Mouse (Mus musculus) CH12F3 (cell line): ENCODE measurements around the gene Gabrr3.

Experiments
- in situ Hi-C: fragments of 300-500 bp; cut with MboI; formaldehyde crosslinking; loops from 2 replicates; pipeline ENCODE4 v1.14.3; 2020; ENCODE audit warnings: low sequenced_read_pairs

Gene Gabrr3

DNA sequence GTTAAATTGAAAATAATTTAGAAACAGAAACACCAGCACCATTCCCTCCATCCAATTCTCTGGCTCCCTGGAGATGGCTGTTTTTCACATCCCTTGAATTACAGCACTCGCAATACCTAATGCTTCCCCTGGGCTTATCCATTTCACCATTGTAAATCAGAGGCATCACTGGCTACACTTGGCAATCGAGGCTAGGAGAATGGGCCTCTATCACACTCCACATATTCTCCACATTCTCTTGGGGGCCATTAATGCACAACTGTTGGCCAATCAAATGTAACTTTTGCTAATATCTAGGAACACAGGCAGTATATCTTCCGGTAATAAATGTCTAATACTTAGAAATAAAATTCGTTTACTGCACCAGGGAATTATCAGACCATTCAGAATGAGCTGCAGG, 56.4 kb downstream of the Gabrr3 start:
- in situ Hi-C loops, result no loop called here

GRCm38 (mm10) chr16:59463973-59464372, 56.8 kb downstream of the Gabrr3 start:
- in situ Hi-C loops, result no loop called here

DNA sequence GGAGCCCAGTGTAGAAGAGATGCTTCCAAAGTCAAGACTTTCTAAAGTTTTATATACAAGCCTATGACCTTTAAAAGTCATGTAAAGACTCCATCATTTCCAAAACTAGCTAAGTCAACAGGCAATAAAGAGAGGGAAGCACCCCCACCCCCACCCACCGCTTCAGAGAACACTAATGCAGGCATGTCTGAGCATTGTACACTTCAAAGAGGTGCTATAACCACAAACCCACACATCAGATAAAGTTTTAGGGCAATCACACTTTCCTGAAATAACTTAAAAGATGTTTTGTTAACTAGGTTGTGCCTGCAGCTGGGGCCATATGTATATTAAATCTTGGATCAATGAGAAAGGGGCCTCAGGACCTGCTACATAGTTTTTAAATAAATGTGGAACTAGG, 62.7 kb downstream of the Gabrr3 start:
- in situ Hi-C loops, result loop anchor here (10.0 kb wide), 1 partner anchor 145 kb away; no protein-coding TSS in a partner anchor

DNA sequence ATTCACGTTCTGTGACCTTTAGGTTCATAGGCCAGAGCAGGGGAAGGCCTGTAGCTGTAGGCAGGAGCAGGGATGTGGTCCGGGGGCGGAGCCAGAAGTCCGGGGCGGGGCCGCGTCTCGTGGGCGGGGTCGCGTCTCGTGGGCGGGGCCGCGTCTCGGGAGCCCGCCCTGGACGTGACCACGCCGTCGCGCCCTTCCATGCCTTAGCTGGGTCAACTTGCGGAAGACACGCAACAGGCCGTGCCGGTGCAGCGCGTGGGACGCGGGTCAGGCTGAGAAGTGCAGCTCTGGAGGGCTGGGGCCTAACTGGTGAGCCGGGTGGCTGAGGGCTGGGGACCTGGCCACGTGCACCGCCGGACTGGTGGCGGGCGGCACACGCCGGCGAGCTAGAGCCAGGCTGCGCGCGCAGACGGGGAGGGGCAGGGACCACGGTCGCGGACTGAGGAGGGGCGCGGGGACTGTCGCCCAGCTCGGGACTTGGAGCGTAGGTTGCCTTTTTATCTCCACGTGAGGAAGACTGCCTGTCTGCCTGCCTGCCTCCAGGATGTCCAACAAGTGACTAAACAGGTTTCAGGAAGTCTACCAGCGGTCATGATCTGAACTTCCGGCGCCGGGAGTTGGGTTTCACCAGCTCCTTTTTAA, 64.6 kb downstream of the Gabrr3 start, which contains the start of gene Riox2:
Gene Riox2 (plus strand): TSS at position 139 of the 642 bp plus-strand sequence.
- in situ Hi-C loops, result loop anchor here (10.0 kb wide), 1 partner anchor 143 kb away; no protein-coding TSS in a partner anchor

DNA sequence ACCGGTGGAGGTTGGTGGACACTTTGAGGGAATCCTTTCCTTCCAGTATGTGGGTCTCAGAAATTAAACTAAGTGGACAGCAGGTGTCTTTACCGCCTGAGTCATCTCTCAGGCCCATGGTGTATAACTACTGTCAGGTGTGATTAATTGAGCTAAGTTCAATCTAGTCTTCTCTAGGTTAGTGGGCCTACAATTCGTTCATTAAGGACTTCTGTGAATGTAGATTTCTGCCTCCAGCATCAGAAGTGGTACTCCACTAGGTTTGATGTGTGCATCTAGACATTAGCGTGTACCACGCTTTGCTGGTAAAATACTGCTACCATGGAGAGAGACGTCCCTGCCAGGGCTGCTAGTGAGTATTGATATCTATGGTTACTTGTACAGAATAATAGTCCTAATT, 65.4 kb downstream of the Gabrr3 start:
- in situ Hi-C loops, result loop anchor here (10.0 kb wide), 1 partner anchor 142 kb away; no protein-coding TSS in a partner anchor

DNA sequence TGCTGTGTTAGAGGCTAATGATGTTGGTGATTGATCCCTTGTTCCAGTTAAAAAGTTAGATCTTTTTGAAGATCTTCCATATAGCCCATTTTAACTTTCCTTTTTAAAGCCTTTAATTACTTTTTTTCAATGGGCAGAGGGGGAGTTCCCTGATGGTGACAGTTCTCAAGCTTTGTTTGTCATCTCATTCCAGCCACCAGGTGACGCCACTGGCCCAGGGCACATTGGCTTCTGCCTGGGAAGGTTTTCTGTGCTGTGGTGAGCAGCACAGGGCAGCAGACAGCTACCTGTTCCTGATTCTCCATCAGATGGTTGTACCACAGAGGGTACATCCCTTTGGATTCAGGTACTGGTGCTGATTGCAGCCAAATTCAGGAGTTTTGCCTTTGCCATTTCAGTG, 67.7 kb downstream of the Gabrr3 start:
- in situ Hi-C loops, result loop anchor here (10.0 kb wide), 1 partner anchor 140 kb away; no protein-coding TSS in a partner anchor

GRCm38 (mm10) chr16:59477955-59478354, 70.8 kb downstream of the Gabrr3 start:
- in situ Hi-C loops, result loop anchor here (10.0 kb wide), 1 partner anchor 137 kb away; no protein-coding TSS in a partner anchor

GRCm38 (mm10) chr16:59487239-59487638, 80.1 kb downstream of the Gabrr3 start:
- in situ Hi-C loops, result no loop called here

DNA sequence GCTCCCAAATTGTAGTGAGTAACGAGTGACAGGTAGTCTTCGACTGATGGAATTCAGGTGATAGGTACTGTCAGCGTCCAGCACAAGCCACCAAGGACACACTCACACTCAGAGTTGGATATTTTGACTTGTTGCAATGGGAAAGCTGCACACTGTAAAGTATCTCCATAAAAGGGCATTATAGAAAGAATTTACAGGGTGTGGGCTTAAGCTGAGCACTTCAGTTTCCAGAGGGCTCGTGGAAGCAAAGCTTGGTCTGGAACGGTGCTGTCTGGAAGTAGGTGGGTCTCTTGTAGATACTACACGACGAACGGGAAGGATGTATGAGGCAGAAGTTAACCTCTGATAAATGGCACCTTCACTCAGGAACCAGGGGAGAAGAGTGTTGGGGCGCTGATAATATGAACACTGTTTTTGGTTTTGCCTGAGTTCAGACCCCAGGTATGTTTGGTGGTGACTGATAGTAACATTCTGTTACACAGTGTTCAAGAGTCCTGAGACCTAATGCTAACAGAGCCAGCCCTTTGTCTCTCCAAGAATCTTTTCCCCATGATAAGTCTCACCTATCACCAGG, 80.9 kb downstream of the Gabrr3 start:
- in situ Hi-C loops, result no loop called here

DNA sequence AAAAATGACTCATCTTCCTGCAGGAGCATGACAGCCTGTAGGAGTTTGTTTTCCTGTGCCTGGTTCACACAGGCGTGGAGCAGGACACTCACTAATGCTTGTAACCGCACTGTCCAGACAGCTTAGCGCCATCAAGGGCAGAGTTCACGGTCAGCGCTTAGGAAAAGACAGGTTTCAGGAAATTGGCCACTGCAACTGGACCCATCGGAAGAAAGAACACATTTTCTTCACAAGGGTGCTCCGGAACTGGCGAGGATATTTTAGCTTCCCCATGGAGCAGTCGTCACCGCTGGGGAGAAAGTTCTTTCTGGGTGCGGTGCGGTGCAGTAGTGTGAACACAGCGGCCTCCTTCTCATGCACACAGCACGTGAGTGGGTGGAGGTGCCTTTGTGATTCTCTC, 86.1 kb downstream of the Gabrr3 start:
- in situ Hi-C loops, result no loop called here

DNA sequence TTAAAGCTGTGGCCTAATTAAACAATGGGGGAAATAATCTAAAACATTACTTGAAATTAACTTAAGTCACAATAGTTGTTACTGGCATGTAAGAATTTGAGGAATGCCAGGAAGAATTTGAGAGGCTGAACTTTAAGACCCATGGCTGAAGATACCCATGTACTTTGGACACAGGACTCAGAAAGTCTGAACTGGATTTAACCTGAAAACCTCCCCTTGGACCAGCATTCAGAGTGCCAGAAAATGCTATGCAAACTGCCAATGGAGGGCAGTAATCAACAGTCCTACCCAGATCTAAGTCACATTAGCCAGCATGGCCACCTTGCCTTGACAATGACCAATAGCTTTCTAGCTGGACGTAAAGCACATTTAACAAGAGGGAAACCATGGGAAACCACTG, 90.8 kb downstream of the Gabrr3 start:
- in situ Hi-C loops, result no loop called here

DNA sequence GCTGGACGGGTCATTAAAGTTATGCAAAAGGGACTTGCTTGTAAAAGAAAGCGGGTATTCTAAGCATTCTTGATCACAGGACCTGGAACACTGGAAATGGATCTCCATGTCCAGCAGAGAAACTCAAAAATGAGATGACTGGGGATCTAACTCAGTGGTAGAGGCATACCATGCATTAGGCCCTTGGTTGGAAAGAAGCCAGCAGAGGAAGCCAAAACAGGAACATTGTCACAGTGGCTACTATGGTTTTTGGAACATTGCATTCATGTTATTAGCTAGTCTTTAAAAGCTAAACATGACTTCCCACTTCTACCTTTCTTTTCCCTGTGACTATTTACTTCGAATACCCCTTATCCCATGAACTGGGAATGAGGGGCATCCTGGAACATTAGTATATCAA, 92.0 kb downstream of the Gabrr3 start:
- in situ Hi-C loops, result no loop called here

DNA sequence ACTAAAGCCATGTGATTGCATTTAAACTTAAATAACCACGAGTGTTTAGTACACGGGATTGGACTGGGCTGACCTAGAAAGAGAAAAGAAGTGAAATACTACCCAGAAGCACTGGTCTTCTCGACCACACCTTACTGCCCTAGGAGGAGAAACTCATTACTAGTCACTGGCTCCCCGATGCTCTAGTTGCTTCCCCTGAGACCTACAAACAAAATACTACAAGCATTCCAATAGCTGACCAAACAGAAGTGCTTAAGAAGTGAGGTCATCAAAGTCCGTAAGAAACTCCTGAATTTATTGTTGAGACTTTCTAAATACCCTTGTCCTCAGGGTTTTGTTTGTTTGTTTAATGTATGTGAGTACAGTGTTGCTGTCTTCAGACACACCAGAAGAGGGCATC, 102.7 kb downstream of the Gabrr3 start:
- in situ Hi-C loops, result no loop called here
